Mouse (Mus musculus): ENCODE results near the gene Cadm1. TPM values are rescaled to one million over a fixed set of nuclear protein-coding genes. Genes with fewer than 3 reads are reported as not detected.

Gene Cadm1
- total and polyA plus RNA-seq, 2 experiments from 2014 or later, result 3.7 to 5.5 TPM

DNA sequence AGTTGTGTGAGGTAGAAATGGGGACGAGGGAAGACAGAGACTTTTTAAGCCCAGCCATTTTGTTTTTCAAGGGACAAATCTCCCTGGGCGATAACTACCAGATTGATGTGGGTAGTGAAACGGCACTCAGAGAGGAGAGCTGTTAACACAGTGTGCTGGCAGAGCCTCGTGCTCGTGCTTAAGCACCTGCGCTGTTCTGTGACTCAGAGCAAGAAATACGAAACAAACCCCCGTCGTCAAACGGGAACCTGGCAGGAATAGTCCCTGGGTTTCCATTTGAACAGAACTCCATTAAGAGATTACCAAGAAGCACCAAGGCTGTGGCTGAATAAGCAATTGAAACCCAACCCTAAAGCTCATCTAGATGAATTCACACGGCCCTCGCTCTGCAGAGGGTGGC is 225.1 kb downstream of the Cadm1 start:
- Histone ChIP-seq H3K4me2 (ENCODE audit: low read depth, low read length) (peak overlapping the region; percentile 20; the same call in 1 of the 2 replicates), H3K27me3 (ENCODE audit: control insufficient read depth, insufficient read depth, low read length) (no peaks in the 10 kb centered on the region), H3K4me3 (ENCODE audit: low read depth, low read length) (no peak overlapping the region), H3K9me3 (replicated peaks; ENCODE audit: control insufficient read depth, low read length) (no peaks in the 10 kb centered on the region), H3K4me1 (ENCODE audit: control insufficient read depth, insufficient read depth) (no peaks in the 10 kb centered on the region), H3K27ac (ENCODE audit: low read depth) (no peak overlapping the region), H3K9ac (replicated peaks; ENCODE audit: low read depth, low read length) (no peak overlapping the region), H3K36me3 (replicated peaks; ENCODE audit: control insufficient read depth, insufficient read depth, low read length) (no peaks in the 10 kb centered on the region)
- WGBS, result 45% methylated on average over 12 of the region's 12 CpGs
- no peak for TF ChIP-seq CTCF (IDR thresholded peaks at IDR 0.05; ENCODE audit: low read depth)
- TF ChIP-seq EP300 (IDR thresholded peaks at IDR 0.05; ENCODE audit: low read depth), result no peak
- ATAC-seq (ENCODE audit: insufficient read depth, low read depth) (no peak), DNase-seq (ENCODE audit: low spot score) (no peak)

DNA sequence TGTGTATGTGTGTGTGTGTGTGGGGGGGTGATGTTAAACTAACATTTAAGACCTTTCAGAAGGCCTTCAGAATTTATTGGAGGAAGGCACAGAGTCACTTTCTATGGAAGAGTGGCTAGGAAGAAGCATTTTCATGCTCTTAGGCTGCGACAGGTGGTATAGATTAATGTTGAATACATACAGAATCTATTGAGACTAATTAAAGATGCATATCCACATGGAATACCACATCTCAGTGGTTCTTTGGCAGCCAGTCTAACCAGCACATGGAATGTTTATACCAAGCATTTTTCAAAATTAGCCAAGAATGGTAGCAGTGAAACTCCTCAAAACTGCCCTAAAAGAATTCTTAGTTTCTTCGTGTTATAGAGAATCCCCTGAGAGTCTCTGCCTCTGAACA is 227.8 kb downstream of the Cadm1 start:
- ATAC-seq (ENCODE audit: insufficient read depth, low read depth) (no peak), DNase-seq (ENCODE audit: low spot score) (no peak)
- Histone ChIP-seq H3K27me3 (ENCODE audit: control insufficient read depth, insufficient read depth, low read length) (no peaks in the 10 kb centered on the region), H3K27ac (ENCODE audit: low read depth) (no peak overlapping the region), H3K9ac (replicated peaks; ENCODE audit: low read depth, low read length) (no peak overlapping the region), H3K9me3 (replicated peaks; ENCODE audit: control insufficient read depth, low read length) (no peaks in the 10 kb centered on the region), H3K4me1 (ENCODE audit: control insufficient read depth, insufficient read depth) (no peaks in the 10 kb centered on the region), H3K4me3 (ENCODE audit: low read depth, low read length) (no peak overlapping the region), H3K4me2 (ENCODE audit: low read depth, low read length) (no peak overlapping the region), H3K36me3 (replicated peaks; ENCODE audit: control insufficient read depth, insufficient read depth, low read length) (no peaks in the 10 kb centered on the region)
- 88% methylated on average over 2 of the region's 2 CpGs for WGBS
- TF ChIP-seq CTCF (IDR thresholded peaks at IDR 0.05; ENCODE audit: low read depth), result no peak
- TF ChIP-seq EP300 (IDR thresholded peaks at IDR 0.05; ENCODE audit: low read depth), result no peak

DNA sequence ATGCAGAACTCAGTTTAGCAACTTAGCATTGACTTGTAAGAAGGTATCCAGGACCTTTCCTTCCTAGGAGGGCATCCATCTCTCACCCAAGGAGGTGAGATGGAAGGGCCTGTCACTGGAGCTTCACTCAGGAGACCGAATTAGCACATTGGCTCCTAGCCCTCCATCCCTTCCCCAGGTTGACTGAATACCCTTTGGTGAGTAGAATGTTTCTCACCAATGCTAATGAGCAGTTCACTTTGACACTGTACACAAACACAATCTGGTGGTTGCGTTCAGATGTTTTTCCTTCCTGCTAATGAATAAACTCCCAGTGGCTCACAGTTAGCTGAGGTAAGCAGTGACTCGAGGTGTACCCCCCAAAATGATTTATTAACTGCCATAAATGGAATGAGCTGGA is 228.3 kb downstream of the Cadm1 start:
- DNase-seq (ENCODE audit: low spot score) (no peak), ATAC-seq (ENCODE audit: insufficient read depth, low read depth) (no peak)
- Histone ChIP-seq H3K9ac (replicated peaks; ENCODE audit: low read depth, low read length) (no peak overlapping the region), H3K4me3 (ENCODE audit: low read depth, low read length) (no peak overlapping the region), H3K36me3 (replicated peaks; ENCODE audit: control insufficient read depth, insufficient read depth, low read length) (no peaks in the 10 kb centered on the region), H3K27me3 (ENCODE audit: control insufficient read depth, insufficient read depth, low read length) (no peaks in the 10 kb centered on the region), H3K27ac (ENCODE audit: low read depth) (no peak overlapping the region), H3K4me1 (ENCODE audit: control insufficient read depth, insufficient read depth) (no peaks in the 10 kb centered on the region), H3K9me3 (replicated peaks; ENCODE audit: control insufficient read depth, low read length) (no peaks in the 10 kb centered on the region), H3K4me2 (ENCODE audit: low read depth, low read length) (no peak overlapping the region)
- WGBS, result 71% methylated on average over 3 of the region's 3 CpGs
- TF ChIP-seq EP300 (IDR thresholded peaks at IDR 0.05; ENCODE audit: low read depth) (no peak), CTCF (IDR thresholded peaks at IDR 0.05; ENCODE audit: low read depth) (no peak)

DNA sequence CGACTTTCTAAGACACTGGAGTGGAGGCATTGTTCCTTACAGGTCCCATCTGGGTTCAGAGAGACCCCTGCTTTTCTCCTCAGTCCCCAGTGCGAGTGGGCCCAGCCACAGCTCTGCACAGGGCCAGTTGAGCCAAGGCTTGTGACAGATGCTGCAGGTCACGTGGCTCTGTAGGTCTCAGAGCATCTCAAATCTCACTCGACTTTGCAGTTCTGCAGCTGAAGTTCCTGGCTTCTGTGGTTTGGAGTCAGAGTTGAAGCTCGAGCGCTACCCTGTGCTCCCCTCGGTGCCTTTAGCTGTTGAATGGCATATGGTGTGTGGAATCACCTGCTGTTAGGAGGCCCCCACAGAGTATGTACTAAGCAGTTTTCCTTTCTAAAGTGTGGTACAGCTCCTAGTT is 229.8 kb downstream of the Cadm1 start:
- Histone ChIP-seq H3K27ac (ENCODE audit: low read depth) (no peak overlapping the region), H3K4me3 (ENCODE audit: low read depth, low read length) (no peak overlapping the region), H3K9ac (replicated peaks; ENCODE audit: low read depth, low read length) (no peak overlapping the region), H3K4me1 (ENCODE audit: control insufficient read depth, insufficient read depth) (no peaks in the 10 kb centered on the region), H3K4me2 (ENCODE audit: low read depth, low read length) (no peak overlapping the region), H3K36me3 (replicated peaks; ENCODE audit: control insufficient read depth, insufficient read depth, low read length) (no peaks in the 10 kb centered on the region), H3K9me3 (replicated peaks; ENCODE audit: control insufficient read depth, low read length) (no peaks in the 10 kb centered on the region), H3K27me3 (ENCODE audit: control insufficient read depth, insufficient read depth, low read length) (no peaks in the 10 kb centered on the region)
- 76% methylated on average over 7 of the region's 7 CpGs for WGBS
- no peak for TF ChIP-seq CTCF (IDR thresholded peaks at IDR 0.05; ENCODE audit: low read depth)
- no peak for TF ChIP-seq EP300 (IDR thresholded peaks at IDR 0.05; ENCODE audit: low read depth)
- no peak for DNase-seq (ENCODE audit: low spot score)
- no peak for ATAC-seq (ENCODE audit: insufficient read depth, low read depth)

DNA sequence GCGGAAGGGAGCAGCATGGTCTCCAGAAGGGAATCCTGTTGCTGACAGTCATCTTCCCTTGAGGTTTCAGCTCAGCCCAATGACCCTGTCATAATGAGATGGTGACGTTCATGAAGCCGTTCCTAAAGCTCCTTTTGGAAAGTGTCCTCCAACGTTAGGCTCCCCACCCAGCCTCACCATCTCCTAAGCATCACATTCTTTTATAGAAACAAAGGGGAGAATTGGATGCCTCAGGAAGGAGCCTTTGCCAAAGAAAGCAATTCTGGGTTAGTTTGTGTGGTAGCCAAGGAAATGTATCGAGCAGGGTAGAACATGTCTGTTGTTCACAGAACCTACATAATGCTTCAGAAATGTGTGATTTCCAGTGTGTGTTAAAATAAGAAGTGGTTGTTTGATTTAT is 231.6 kb downstream of the Cadm1 start:
- Histone ChIP-seq H3K9ac (replicated peaks; ENCODE audit: low read depth, low read length) (no peak overlapping the region), H3K36me3 (replicated peaks; ENCODE audit: control insufficient read depth, insufficient read depth, low read length) (no peaks in the 10 kb centered on the region), H3K9me3 (replicated peaks; ENCODE audit: control insufficient read depth, low read length) (no peaks in the 10 kb centered on the region), H3K4me2 (ENCODE audit: low read depth, low read length) (no peak overlapping the region), H3K4me1 (ENCODE audit: control insufficient read depth, insufficient read depth) (no peaks in the 10 kb centered on the region), H3K4me3 (ENCODE audit: low read depth, low read length) (no peak overlapping the region), H3K27me3 (ENCODE audit: control insufficient read depth, insufficient read depth, low read length) (no peaks in the 10 kb centered on the region), H3K27ac (ENCODE audit: low read depth) (no peak overlapping the region)
- ATAC-seq (ENCODE audit: insufficient read depth, low read depth) (no peak), DNase-seq (ENCODE audit: low spot score) (peak; percentile 17)
- TF ChIP-seq CTCF (IDR thresholded peaks at IDR 0.05; ENCODE audit: low read depth) (no peak), EP300 (IDR thresholded peaks at IDR 0.05; ENCODE audit: low read depth) (no peak)
- WGBS, result 51% methylated on average over 5 of the region's 5 CpGs

DNA sequence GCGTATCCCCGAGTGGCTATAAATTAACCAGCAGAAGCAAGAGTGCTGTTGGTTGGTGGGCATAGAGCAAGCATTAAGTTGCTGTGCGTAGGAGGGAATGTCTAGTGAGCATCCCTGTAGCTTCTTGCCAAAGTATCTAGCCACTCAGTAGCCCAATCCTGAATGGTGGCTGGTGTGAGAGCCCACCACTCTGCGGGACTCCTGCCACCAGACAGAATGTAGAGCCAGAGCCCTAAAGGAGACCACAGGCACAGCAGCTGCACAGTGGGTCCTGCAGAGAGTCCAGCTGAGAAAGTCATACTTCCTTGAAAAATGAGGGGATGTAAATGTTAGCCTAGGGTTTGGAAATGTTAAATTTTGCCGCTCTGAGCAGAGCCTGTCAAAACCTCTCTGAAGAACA is 232.9 kb downstream of the Cadm1 start:
- TF ChIP-seq CTCF (IDR thresholded peaks at IDR 0.05; ENCODE audit: low read depth) (no peak), EP300 (IDR thresholded peaks at IDR 0.05; ENCODE audit: low read depth) (no peak)
- no peak overlapping the region for H3K9ac ChIP-seq (replicated peaks; ENCODE audit: low read depth, low read length)
- no peak overlapping the region for H3K4me3 ChIP-seq (ENCODE audit: low read depth, low read length)
- DNase-seq (ENCODE audit: low spot score) (no peak), ATAC-seq (ENCODE audit: insufficient read depth, low read depth) (no peak)
- H3K9me3 ChIP-seq (replicated peaks; ENCODE audit: control insufficient read depth, low read length), result no peaks in the 10 kb centered on the region
- H3K27ac ChIP-seq (ENCODE audit: low read depth), result no peak overlapping the region
- H3K4me2 ChIP-seq (ENCODE audit: low read depth, low read length), result no peak overlapping the region
- H3K4me1 ChIP-seq (ENCODE audit: control insufficient read depth, insufficient read depth), result no peaks in the 10 kb centered on the region
- H3K36me3 ChIP-seq (replicated peaks; ENCODE audit: control insufficient read depth, insufficient read depth, low read length), result no peaks in the 10 kb centered on the region
- WGBS, result 89% methylated on average over 5 of the region's 5 CpGs
- H3K27me3 ChIP-seq (ENCODE audit: control insufficient read depth, insufficient read depth, low read length), result no peaks in the 10 kb centered on the region
